Mouse (Mus musculus) midbrain, embryonic 12.5 days (tissue): ENCODE results near the gene Pdzd8. TPM values are rescaled to one million over a fixed set of nuclear protein-coding genes. Genes with fewer than 3 reads are reported as not detected.

ENCODE experiments used
- ATAC-seq: fragments of 200-750 bp; cut with Nextera tagmentation; 2 replicates; pipeline ENCODE4 v1.8.0; 2017; ENCODE audit warnings: low read depth, moderate TSS enrichment, moderate library complexity; ENCODE audit not compliant: low FRiP score
- H3K27ac ChIP-seq: fragments of 300-500 bp; sonication (generic); replicated peaks from 2 replicates; pipeline ENCODE4 v1.5.1; 2016; ENCODE audit warnings: mild to moderate bottlenecking
- H3K27me3 ChIP-seq: fragments of 300-500 bp; sonication (generic); 2 replicates; pipeline ENCODE4 v1.6.1; 2016; ENCODE audit warnings: mild to moderate bottlenecking
- H3K36me3 ChIP-seq: fragments of 300-500 bp; sonication (generic); 2 replicates; pipeline ENCODE4 v1.6.1; 2016
- H3K4me1 ChIP-seq: fragments of 300-500 bp; sonication (generic); 2 replicates; pipeline ENCODE4 v1.6.1; 2016
- H3K4me2 ChIP-seq: fragments of 300-500 bp; sonication (generic); replicated peaks from 2 replicates; pipeline ENCODE4 v1.6.1; 2016; ENCODE audit warnings: mild to moderate bottlenecking, moderate library complexity
- H3K4me3 ChIP-seq: fragments of 300-500 bp; sonication (generic); 2 replicates; pipeline ENCODE4 v1.5.1; 2016; ENCODE audit warnings: mild to moderate bottlenecking
- H3K9ac ChIP-seq: fragments of 300-500 bp; sonication (generic); replicated peaks from 2 replicates; pipeline ENCODE4 v1.6.1; 2016; ENCODE audit warnings: mild to moderate bottlenecking, moderate library complexity
- H3K9me3 ChIP-seq: fragments of 300-500 bp; sonication (generic); 2 replicates; pipeline ENCODE4 v1.6.1; 2016; ENCODE audit warnings: mild to moderate bottlenecking
- WGBS: fragments of 180-500 bp; shearing (Covaris S2); methylation state at CpG from one replicate; pipeline ENCODE4 v1.1.7; 2016; 5-methylcytosine and 5-hydroxymethylcytosine counted together
- polyA plus RNA-seq: library from polyadenylated mRNA; unstranded; fragments of >200 nt; fragmentation: Nextera tagmentation; extraction: Ambion mirVana; gene quantifications from 2 replicates; pipeline ENCODE4 v1.2.1, GENCODE M21; 2016

Gene Pdzd8
- polyA plus RNA-seq, 1 experiment from 2014 or later = 14.5 TPM

GRCm38 (mm10) chr19:59351151-59351889 is 5.7 kb upstream of the Pdzd8 start:
- H3K9ac ChIP-seq = no peak overlapping the region
- ATAC-seq = no peak
- no peaks in the 10 kb centered on the region for H3K36me3 ChIP-seq
- no peaks in the 10 kb centered on the region; the same call in 1 of the 2 replicates for H3K27me3 ChIP-seq
- H3K27ac ChIP-seq = no peak overlapping the region
- no peak overlapping the region for H3K4me2 ChIP-seq
- peaks cover 6% of the 10 kb centered on the region; the same call in 1 of the 2 replicates for H3K4me1 ChIP-seq
- no peaks in the 10 kb centered on the region for H3K9me3 ChIP-seq
- 74% methylated on average over 15 of the region's 15 CpGs for WGBS
- no peak overlapping the region for H3K4me3 ChIP-seq

DNA sequence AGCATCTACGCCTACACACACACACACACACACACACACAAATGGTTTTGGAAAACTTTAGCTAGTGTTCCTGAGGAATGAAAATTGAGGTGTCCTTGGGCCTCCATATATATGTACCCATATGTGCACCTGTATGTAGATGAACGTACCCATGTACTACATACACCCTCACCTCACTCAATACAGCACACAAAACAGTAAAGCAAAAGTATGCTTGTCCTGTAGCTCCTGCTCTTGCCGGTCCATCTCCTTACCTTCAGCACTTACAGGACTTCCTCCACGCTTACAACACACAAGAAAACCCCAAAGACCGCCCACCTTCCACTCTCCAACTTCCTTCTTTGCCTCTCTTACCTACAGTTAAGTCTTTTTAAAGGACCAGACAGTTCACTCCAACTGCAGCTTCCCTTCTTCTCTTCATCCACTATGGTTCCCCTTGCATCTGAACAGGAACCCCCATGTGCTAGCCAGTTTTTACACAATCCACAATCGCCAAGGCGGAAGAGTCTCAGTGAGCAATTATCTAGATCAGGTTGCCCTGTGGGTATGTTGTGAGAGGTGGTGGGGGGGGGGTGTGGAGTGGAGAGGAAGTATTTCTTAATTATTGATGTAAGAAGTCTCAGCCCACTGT is 4.8 kb upstream of the Pdzd8 start:
- H3K27ac ChIP-seq = no peak overlapping the region
- H3K4me3 ChIP-seq = no peak overlapping the region
- no peaks in the 10 kb centered on the region for H3K36me3 ChIP-seq
- no peak overlapping the region for H3K4me2 ChIP-seq
- 86% methylated on average over 7 of the region's 7 CpGs for WGBS
- no peaks in the 10 kb centered on the region for H3K9me3 ChIP-seq
- H3K27me3 ChIP-seq = no peaks in the 10 kb centered on the region; the same call in 1 of the 2 replicates
- no peak overlapping the region for H3K9ac ChIP-seq
- no peak for ATAC-seq
- H3K4me1 ChIP-seq = peaks cover 6% of the 10 kb centered on the region; the same call in 1 of the 2 replicates

GRCm38 (mm10) chr19:59349329-59349960 is 3.9 kb upstream of the Pdzd8 start:
- peaks cover 11% of the 10 kb centered on the region for H3K4me1 ChIP-seq
- H3K36me3 ChIP-seq = no peaks in the 10 kb centered on the region
- no peak overlapping the region for H3K27ac ChIP-seq
- H3K9me3 ChIP-seq = no peaks in the 10 kb centered on the region
- H3K4me3 ChIP-seq = no peak overlapping the region
- H3K27me3 ChIP-seq = no peaks in the 10 kb centered on the region; the same call in 1 of the 2 replicates
- WGBS = 89% methylated on average over 6 of the region's 6 CpGs
- no peak overlapping the region for H3K4me2 ChIP-seq
- no peak overlapping the region for H3K9ac ChIP-seq
- ATAC-seq = no peak

GRCm38 (mm10) chr19:59346325-59346724 is 745 bp upstream of the Pdzd8 start:
- H3K4me2 ChIP-seq = peak overlapping the region; percentile 99
- H3K36me3 ChIP-seq = no peaks in the 10 kb centered on the region
- WGBS = 2% methylated on average over 11 of the region's 11 CpGs
- H3K9ac ChIP-seq = peak overlapping the region; percentile 88
- 0 out of 2 replicates have a peak, but pooled peaks have one; percentile 2 for ATAC-seq
- peaks cover 36% of the 10 kb centered on the region for H3K4me1 ChIP-seq
- peak overlapping the region; percentile 95 for H3K27ac ChIP-seq
- no peaks in the 10 kb centered on the region for H3K9me3 ChIP-seq
- no peaks in the 10 kb centered on the region for H3K27me3 ChIP-seq
- peak overlapping the region; percentile 93 for H3K4me3 ChIP-seq

GRCm38 (mm10) chr19:59345081-59345657 is 411 bp downstream of the Pdzd8 start:
- no peaks in the 10 kb centered on the region for H3K27me3 ChIP-seq
- H3K9me3 ChIP-seq = no peaks in the 10 kb centered on the region
- peak overlapping the region; percentile 93 for H3K4me3 ChIP-seq
- H3K4me2 ChIP-seq = peak overlapping the region; percentile 99
- H3K36me3 ChIP-seq = no peaks in the 10 kb centered on the region
- ATAC-seq = peak; percentile 65
- peak overlapping the region; percentile 88 for H3K9ac ChIP-seq
- peak overlapping the region; percentile 95 for H3K27ac ChIP-seq
- WGBS = under 1% methylated on average over 63 of the region's 70 CpGs
- H3K4me1 ChIP-seq = peaks cover 43% of the 10 kb centered on the region

GRCm38 (mm10) chr19:59344304-59344711 is 1.3 kb downstream of the Pdzd8 start:
- no peak for ATAC-seq
- Histone ChIP-seq H3K9me3 (no peaks in the 10 kb centered on the region), H3K36me3 (no peaks in the 10 kb centered on the region), H3K27ac (no peak overlapping the region), H3K9ac (peak overlapping the region; percentile 88), H3K27me3 (no peaks in the 10 kb centered on the region), H3K4me1 (peaks cover 43% of the 10 kb centered on the region), H3K4me2 (peak overlapping the region; percentile 99), H3K4me3 (peak overlapping the region; percentile 93)
- 2% methylated on average over 14 of the region's 14 CpGs for WGBS

- Histone ChIP-seq H3K4me2 (peak overlapping the region; percentile 99), H3K4me3 (peak overlapping the region; percentile 93), H3K4me1 (peaks cover 43% of the 10 kb centered on the region), H3K27ac (no peak overlapping the region), H3K36me3 (no peaks in the 10 kb centered on the region), H3K9me3 (no peaks in the 10 kb centered on the region), H3K9ac (no peak overlapping the region), H3K27me3 (no peaks in the 10 kb centered on the region)
- no peak for ATAC-seq
- WGBS = 33% methylated on average over 2 of the region's 2 CpGs
These were observed 2.6 kb downstream of the Pdzd8 start for GRCm38 (mm10) chr19:59342964-59343363.

- Histone ChIP-seq H3K4me1 (peaks cover 36% of the 10 kb centered on the region), H3K36me3 (no peaks in the 10 kb centered on the region), H3K9me3 (no peaks in the 10 kb centered on the region), H3K4me2 (no peak overlapping the region), H3K4me3 (no peak overlapping the region), H3K27me3 (no peaks in the 10 kb centered on the region), H3K27ac (no peak overlapping the region), H3K9ac (no peak overlapping the region)
- no peak for ATAC-seq
- 89% methylated on average over 3 of the region's 3 CpGs for WGBS
These were observed 5.7 kb downstream of the Pdzd8 start for GRCm38 (mm10) chr19:59339908-59340307.

- H3K4me2 ChIP-seq = no peak overlapping the region
- H3K4me1 ChIP-seq = peaks cover 18% of the 10 kb centered on the region
- no peaks in the 10 kb centered on the region for H3K9me3 ChIP-seq
- no peaks in the 10 kb centered on the region for H3K27me3 ChIP-seq
- H3K4me3 ChIP-seq = no peak overlapping the region
- H3K36me3 ChIP-seq = no peaks in the 10 kb centered on the region
- WGBS = 88% methylated on average over 3 of the region's 3 CpGs
- ATAC-seq = no peak
- H3K27ac ChIP-seq = no peak overlapping the region
- no peak overlapping the region for H3K9ac ChIP-seq
These were observed 7.5 kb downstream of the Pdzd8 start for GRCm38 (mm10) chr19:59337872-59338681.

DNA sequence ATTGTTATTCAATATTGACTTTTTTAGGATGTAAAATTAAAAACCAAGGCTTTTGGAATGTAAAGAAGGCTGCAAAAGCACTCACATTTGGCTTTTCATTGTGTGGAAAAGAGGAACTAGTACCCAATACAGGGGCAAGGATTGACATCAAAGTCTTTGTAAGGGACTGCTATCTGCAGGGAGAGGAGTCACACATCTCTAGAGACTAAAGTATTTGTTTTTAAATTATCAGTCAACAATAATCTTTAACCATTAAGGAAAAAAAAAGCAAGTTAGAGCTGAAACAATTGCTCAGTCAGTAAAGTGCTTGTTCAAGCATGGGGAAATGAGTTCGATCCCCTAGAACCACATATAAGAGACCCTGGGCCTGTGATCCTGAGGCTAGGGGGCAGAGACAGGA is 8.9 kb downstream of the Pdzd8 start:
- H3K9ac ChIP-seq = no peak overlapping the region
- no peaks in the 10 kb centered on the region for H3K27me3 ChIP-seq
- no peaks in the 10 kb centered on the region for H3K9me3 ChIP-seq
- no peaks in the 10 kb centered on the region for H3K36me3 ChIP-seq
- no peak overlapping the region for H3K27ac ChIP-seq
- no peak overlapping the region for H3K4me3 ChIP-seq
- WGBS = 97% methylated on average over 1 of the region's 1 CpGs
- no peak for ATAC-seq
- H3K4me2 ChIP-seq = no peak overlapping the region
- H3K4me1 ChIP-seq = peaks cover 9% of the 10 kb centered on the region; the same call in 1 of the 2 replicates

DNA sequence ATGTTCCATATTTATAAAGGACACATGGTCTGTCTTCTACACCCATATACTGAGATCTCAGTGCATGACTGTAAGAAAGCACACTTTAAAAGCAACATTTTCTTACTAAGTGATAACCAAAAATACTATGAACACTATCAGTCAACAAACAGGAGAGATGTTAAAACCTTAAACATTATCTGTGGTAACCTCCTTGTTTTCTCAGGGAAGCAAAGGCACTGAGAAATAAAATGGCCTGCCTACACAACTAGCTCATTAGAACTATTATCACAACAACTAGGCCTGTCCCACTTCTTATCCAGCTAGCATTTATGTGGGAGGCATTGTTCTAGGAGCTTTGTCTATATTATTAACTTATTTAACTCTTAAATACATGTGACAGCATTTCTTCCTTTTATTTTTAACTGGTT is 14.8 kb downstream of the Pdzd8 start:
- no peaks in the 10 kb centered on the region for H3K27me3 ChIP-seq
- no peak overlapping the region for H3K4me2 ChIP-seq
- H3K4me3 ChIP-seq = no peak overlapping the region
- no peak overlapping the region for H3K9ac ChIP-seq
- ATAC-seq = no peak
- H3K9me3 ChIP-seq = no peaks in the 10 kb centered on the region
- H3K27ac ChIP-seq = no peak overlapping the region
- H3K36me3 ChIP-seq = no peaks in the 10 kb centered on the region
- H3K4me1 ChIP-seq = no peaks in the 10 kb centered on the region
